Mouse (Mus musculus) intestine, embryonic 15.5 days (tissue): Measurements from ENCODE around the gene Ctps2. TPM values are rescaled to one million over a fixed set of nuclear protein-coding genes. Genes with fewer than 3 reads are reported as not detected.
A peak's percentile ranks its signal among the peaks of the same experiment; 100 is the strongest.

Experiments used
- ATAC-seq: fragments of 200-750 bp; cut with Nextera tagmentation; 2 replicates; pipeline ENCODE4 v1.8.0; 2017; ENCODE audit warnings: moderate TSS enrichment, moderate library complexity
- H3K27ac ChIP-seq: fragments of 300-500 bp; sonication (generic); 2 replicates; pipeline ENCODE4 v1.5.1; 2015; ENCODE audit warnings: mild to moderate bottlenecking, inconsistent platforms
- H3K27me3 ChIP-seq: fragments of 300-500 bp; sonication (generic); replicated peaks from 2 replicates; pipeline ENCODE4 v1.6.1; 2015; ENCODE audit warnings: inconsistent platforms
- H3K36me3 ChIP-seq: fragments of 300-500 bp; sonication (generic); 2 replicates; pipeline ENCODE4 v1.6.1; 2015; ENCODE audit warnings: inconsistent platforms
- H3K4me1 ChIP-seq: fragments of 300-500 bp; sonication (generic); replicated peaks from 2 replicates; pipeline ENCODE4 v1.6.1; 2015; ENCODE audit warnings: inconsistent platforms
- H3K4me2 ChIP-seq: fragments of 300-500 bp; sonication (generic); replicated peaks from 2 replicates; pipeline ENCODE4 v1.6.1; 2015; ENCODE audit warnings: mild to moderate bottlenecking, inconsistent platforms
- H3K4me3 ChIP-seq: fragments of 300-500 bp; sonication (generic); replicated peaks from 2 replicates; pipeline ENCODE4 v1.5.1; 2015; ENCODE audit warnings: inconsistent platforms
- H3K9ac ChIP-seq: fragments of 300-500 bp; sonication (generic); 2 replicates; pipeline ENCODE4 v1.6.1; 2015; ENCODE audit warnings: inconsistent platforms
- H3K9me3 ChIP-seq: fragments of 300-500 bp; sonication (generic); 2 replicates; pipeline ENCODE4 v1.6.1; 2016; ENCODE audit warnings: inconsistent platforms
- WGBS: fragments of 180-500 bp; shearing (Covaris S2); methylation state at CpG from one replicate; pipeline ENCODE4 v1.1.7; 2015; 5-methylcytosine and 5-hydroxymethylcytosine counted together
- microRNA counts: library from miRNA; unstranded; fragments of <30 nt; microRNA quantifications from one replicate; lab custom pipeline; 2016
- polyA plus RNA-seq: library from polyadenylated mRNA; unstranded; fragments of >200 nt; fragmentation: Nextera tagmentation; extraction: Ambion mirVana; gene quantifications from 2 replicates; pipeline ENCODE4 v1.2.1, GENCODE M21; 2015

The Ctps2 gene
- polyA plus RNA-seq, 1 experiment from 2014 or later: 76.0 TPM

GRCm38 (mm10) chrX:162992121-162992520 is 91.1 kb downstream of the Ctps2 start:
- no peak for ATAC-seq
- Histone ChIP-seq H3K4me3 (no peak overlapping the region), H3K9me3 (no peaks in the 10 kb centered on the region), H3K27ac (no peak overlapping the region), H3K36me3 (no peaks in the 10 kb centered on the region), H3K4me2 (no peak overlapping the region), H3K9ac (no peak overlapping the region), H3K4me1 (no peaks in the 10 kb centered on the region), H3K27me3 (no peaks in the 10 kb centered on the region)
- WGBS: 73% methylated on average over 3 of the region's 3 CpGs

GRCm38 (mm10) chrX:163027864-163028263 is 126.8 kb downstream of the Ctps2 start:
- Histone ChIP-seq H3K36me3 (no peaks in the 10 kb centered on the region), H3K4me1 (no peaks in the 10 kb centered on the region), H3K27ac (no peak overlapping the region), H3K4me3 (no peak overlapping the region), H3K9me3 (no peaks in the 10 kb centered on the region), H3K27me3 (no peaks in the 10 kb centered on the region), H3K4me2 (no peak overlapping the region), H3K9ac (no peak overlapping the region)
- no peak for ATAC-seq

GRCm38 (mm10) chrX:163038767-163039166 is 137.7 kb downstream of the Ctps2 start:
- Histone ChIP-seq H3K27ac (no peak overlapping the region), H3K9ac (no peak overlapping the region), H3K36me3 (no peaks in the 10 kb centered on the region), H3K4me1 (no peaks in the 10 kb centered on the region), H3K27me3 (no peaks in the 10 kb centered on the region; the same call in 1 of the 2 replicates), H3K9me3 (no peaks in the 10 kb centered on the region), H3K4me3 (no peak overlapping the region), H3K4me2 (no peak overlapping the region)
- no peak for ATAC-seq
- 69% methylated on average over 3 of the region's 3 CpGs for WGBS

- no peak overlapping the region for H3K4me2 ChIP-seq
- no peak overlapping the region for H3K4me3 ChIP-seq
- H3K9ac ChIP-seq: no peak overlapping the region
- H3K9me3 ChIP-seq: no peaks in the 10 kb centered on the region
- no peaks in the 10 kb centered on the region for H3K36me3 ChIP-seq
- no peaks in the 10 kb centered on the region for H3K4me1 ChIP-seq
- WGBS: 96% methylated on average over 1 of the region's 1 CpGs
- no peak for ATAC-seq
- H3K27me3 ChIP-seq: no peaks in the 10 kb centered on the region; the same call in 1 of the 2 replicates
- no peak overlapping the region for H3K27ac ChIP-seq
These were observed 141.7 kb downstream of the Ctps2 start for GRCm38 (mm10) chrX:163042771-163043170.

GRCm38 (mm10) chrX:163063936-163064335 is 162.9 kb downstream of the Ctps2 start:
- no peak overlapping the region for H3K4me2 ChIP-seq
- H3K9me3 ChIP-seq: no peaks in the 10 kb centered on the region
- no peaks in the 10 kb centered on the region; the same call in 1 of the 2 replicates for H3K27me3 ChIP-seq
- ATAC-seq: no peak
- H3K9ac ChIP-seq: no peak overlapping the region
- no peaks in the 10 kb centered on the region for H3K4me1 ChIP-seq
- 60% methylated on average over 1 of the region's 1 CpGs for WGBS
- H3K36me3 ChIP-seq: no peaks in the 10 kb centered on the region
- H3K4me3 ChIP-seq: no peak overlapping the region
- no peak overlapping the region for H3K27ac ChIP-seq

MicroRNAs encoded within 50 kb of the gene (microRNA counts, 519-probe panel; counts per million panel counts)
- microRNA mmu-miR-3473 (lab: Ali Mortazavi, UCI): 2,297 counts per million, percentile 59 among the panel's probes with 10 or more counts

Other genes starting within 250 kb of the Ctps2 start
- 833 and 878 TPM in 2 replicates for gene Rbbp7, start 140.8 kb upstream of the Ctps2 start, polyA plus RNA-seq
- gene Txlng, start 71.8 kb upstream of the Ctps2 start, polyA plus RNA-seq: 13.3 and 13.5 TPM in 2 replicates
- gene Syap1, start 12.8 kb upstream of the Ctps2 start, polyA plus RNA-seq: 31.8 and 37.5 TPM in 2 replicates
- 252 and 315 TPM in 2 replicates for gene S100g, start 63.4 kb downstream of the Ctps2 start, polyA plus RNA-seq